9 mouse cellular contexts compared by ENCODE assay signal in the genomic region with DNA sequence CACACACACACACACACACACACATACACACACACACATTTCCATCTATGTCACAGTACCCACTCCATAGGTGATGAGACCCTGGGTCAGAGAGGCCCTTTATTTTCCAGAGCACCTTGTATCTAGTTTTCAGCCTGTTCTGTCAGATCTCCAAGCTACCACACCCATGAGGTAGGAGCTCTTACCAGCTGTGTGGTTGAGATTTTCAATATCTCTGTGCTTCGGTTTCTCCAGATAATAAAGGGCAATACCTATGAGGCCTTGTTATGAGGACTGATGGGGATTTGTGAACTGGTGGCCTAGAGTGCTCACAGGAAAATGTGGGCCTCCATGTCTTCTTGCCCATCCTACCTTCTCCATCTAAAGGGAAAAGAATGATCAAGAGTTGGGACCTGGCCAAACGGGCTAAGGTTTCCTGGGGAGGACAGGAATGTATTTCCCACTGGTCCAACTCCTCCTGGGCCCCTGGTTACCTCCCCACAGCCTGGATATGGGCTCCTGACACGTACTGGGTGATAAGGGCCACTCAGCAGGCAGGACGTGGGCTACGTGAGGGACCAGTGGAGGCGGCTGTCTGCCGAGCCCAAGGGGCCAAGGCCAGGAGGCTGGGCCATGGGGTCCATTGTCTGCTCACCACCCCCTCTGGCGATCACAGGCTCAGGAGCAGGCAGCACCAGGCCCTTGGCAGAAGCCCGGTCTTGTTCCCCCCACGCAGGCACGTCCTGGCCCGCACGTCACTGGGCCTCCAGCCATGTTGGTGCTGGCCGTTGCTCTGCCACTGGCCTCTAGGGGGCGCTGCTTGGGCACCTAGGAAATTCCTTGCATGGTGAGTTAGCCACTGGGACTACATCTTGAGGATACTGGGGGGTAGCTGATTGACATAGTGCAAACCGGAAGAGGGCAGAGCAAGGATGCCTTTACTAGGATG. TPM values are rescaled to one million over a fixed set of nuclear protein-coding genes. Genes with fewer than 3 reads are reported as not detected.
DNase-seq lines count a peak whose midpoint lies in the region; ATAC-seq and TF ChIP-seq lines count a peak whose summit lies in the region.
"Had no signal": no experiment of that assay in that cellular context is flagged by ENCODE, and none has a peak within 500 bp of the region (broad histone marks: within the 10 kb centered on the region; RNA-seq: fewer than 3 reads in every experiment).

No protein-coding gene starts in this region.

- no peak overlapping the region for H3K4me3 ChIP-seq in left cerebral cortex, adult 2 months
- no peak overlapping the region for H3K4me3 ChIP-seq in cortical plate, adult 2 months (ENCODE audit: insufficient read depth, low read length)
- 0 out of 2 replicates have a peak overlapping the region, but pooled peaks have one; percentile 3 for H3K4me3 ChIP-seq in heart, embryonic 10.5 days
- H3K4me3 ChIP-seq: limb, embryonic 12.5 days had no signal

- DNase-seq in left cerebral cortex, adult 2 months (ENCODE audit: extremely low spot score in 1 of 2, low spot score in 2 of 2), result peak in 1 of 2 experiments; percentile 65
- DNase-seq in left cerebral cortex, adult 11 months (ENCODE audit: low spot score), result no peak
- DNase-seq in NIH3T3 (ENCODE audit: low read depth), result peak; percentile 61
- DNase-seq in heart, embryonic 10.5 days (ENCODE audit: low spot score), result no peak
- DNase-seq in liver, result peak; percentile 78
- DNase-seq in splenic B cell, adult 2 months (ENCODE audit: low read depth, low spot score), result peak; percentile 33

- H3K9me3 ChIP-seq in heart, embryonic 10.5 days, result no peaks in the 10 kb centered on the region
- H3K9me3 ChIP-seq: limb, embryonic 12.5 days had no signal

- no peak overlapping the region for H3K27ac ChIP-seq in left cerebral cortex, adult 2 months
- no peak overlapping the region for H3K27ac ChIP-seq in cortical plate, adult 2 months (ENCODE audit: insufficient read depth, low read length)
- peak overlapping the region; percentile 83 for H3K27ac ChIP-seq in heart, embryonic 10.5 days
- H3K27ac ChIP-seq: limb, embryonic 12.5 days had no signal

- 55% methylated on average over 16 of the region's 16 CpGs for WGBS in heart, embryonic 10.5 days

- intact Hi-C loops in left cerebral cortex, adult 2 months (cut with DNase I), result no loop called here

- no peaks in the 10 kb centered on the region for H3K36me3 ChIP-seq in heart, embryonic 10.5 days
- H3K36me3 ChIP-seq in splenic B cell, adult 2 months (ENCODE audit: control insufficient read depth, insufficient read depth, low read length, poor library complexity, severe bottlenecking), result no peaks in the 10 kb centered on the region
- H3K36me3 ChIP-seq: limb, embryonic 12.5 days had no signal

- TF ChIP-seq POLR2A in cortical plate, adult 2 months (IDR thresholded peaks at IDR 0.05; ENCODE audit: extremely low read depth, insufficient read depth, low read length), result no peak

- no peaks in the 10 kb centered on the region for H3K4me1 ChIP-seq in cortical plate, adult 2 months (ENCODE audit: control insufficient read depth, insufficient read depth, low read length)
- H3K4me1 ChIP-seq in heart, embryonic 10.5 days, result peaks cover 33% of the 10 kb centered on the region

- no peak for ATAC-seq in granulocyte monocyte progenitor cell, adult 5-6 weeks (replicated peaks; ENCODE audit: poor library complexity, severe bottlenecking)

- H3K27me3 ChIP-seq in heart, embryonic 10.5 days (ENCODE audit: insufficient read depth, poor library complexity, severe bottlenecking), result peaks cover 42% of the 10 kb centered on the region
- H3K27me3 ChIP-seq in splenic B cell, adult 2 months (ENCODE audit: control insufficient read depth, insufficient read depth, low read length, poor library complexity, severe bottlenecking), result no peaks in the 10 kb centered on the region
- H3K27me3 ChIP-seq: limb, embryonic 12.5 days had no signal

- peak; percentile 74 for TF ChIP-seq CTCF in left cerebral cortex, adult 2 months (IDR thresholded peaks at IDR 0.05)
- peak; percentile 39; the same call in 1 of the 2 replicates for TF ChIP-seq CTCF in cortical plate, adult 2 months (IDR thresholded peaks at IDR 0.05; ENCODE audit: extremely low read depth, insufficient read depth, low read length)

RNA-seq across cellular contexts. Expression of a gene that starts 14.5 kb away (rescaled TPM):
- not detected for total RNA-seq in left cerebral cortex, adult 2 months (2021)
- polyA plus RNA-seq in cortical plate, adult 2 months (2012; rRNA removed), result 0.44 TPM in 1 of 2 replicates, not detected in the other
- 0.62 TPM in 1 of 2 replicates, not detected in the other for polyA plus RNA-seq in heart, embryonic 10.5 days (2016; fragmentation: Nextera tagmentation; extraction: Ambion mirVana)
- not detected in 2 replicates for total RNA-seq in granulocyte monocyte progenitor cell, adult 5-6 weeks (2014; fragmentation: Nextera tagmentation)
- not detected in 2 replicates for total RNA-seq in granulocyte monocyte progenitor cell, adult 5-6 weeks (2017)
- polyA plus RNA-seq: limb, embryonic 12.5 days had no signal

Comparison
In these comparisons a context has a peak if more than half of its experiments do, and no peak if none do; other contexts are left out.
1. DNase-seq: peak in NIH3T3 (single experiment), liver (single experiment) and splenic B cell, adult 2 months (single experiment); none in left cerebral cortex, adult 11 months (single experiment) and heart, embryonic 10.5 days (single experiment).